Mouse (Mus musculus) adrenal gland, adult 2 months (tissue): Measurements from ENCODE around the gene Stx17. TPM values are rescaled to one million over a fixed set of nuclear protein-coding genes. Genes with fewer than 3 reads are reported as not detected.

ENCODE experiments used
- DNase-seq: peaks from one replicate; pipeline ENCODE4 v3.0.0; 2021
- microRNA-seq, 2 experiments: library from miRNA; unstranded; fragments of <30 nt; microRNA quantifications; one replicate each; pipeline ENCODE4 v1.2.0; 2021
- polyA plus RNA-seq: library from polyadenylated mRNA; depleted of rRNA; stranded (reverse); fragments of >200 nt; gene quantifications from 2 replicates; pipeline ENCODE4 v1.2.3, GENCODE M21; 2012; rRNA removed
- total RNA-seq, 2 experiments: library from RNA; stranded (reverse); gene quantifications; 2 replicates each; pipeline ENCODE4 v1.2.3; 2021

The Stx17 gene
- total and polyA plus RNA-seq, 3 experiments: 6.8 to 50.2 (median 44.8) TPM

DNA sequence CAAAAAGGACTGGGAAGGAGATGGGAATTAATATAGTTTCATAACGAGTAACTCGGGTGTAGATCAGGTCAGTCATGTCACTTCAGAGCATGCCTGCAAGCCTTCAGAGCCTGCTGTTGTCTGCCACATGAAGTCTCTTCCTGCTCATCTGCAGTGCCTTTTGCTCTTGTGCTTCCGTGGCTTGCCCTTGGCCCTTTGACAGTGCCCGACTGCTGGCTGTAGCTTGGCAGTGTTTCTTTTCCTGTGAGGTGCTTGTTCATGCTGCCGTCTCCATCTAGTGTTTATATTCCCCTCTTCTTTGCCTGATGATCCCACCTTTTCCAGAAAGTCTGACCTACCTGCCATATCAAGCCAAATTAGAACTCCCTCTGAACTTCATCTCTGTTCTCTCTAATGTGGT, 39.1 kb downstream of the Stx17 start:
- peak; percentile 64 for DNase-seq

DNA sequence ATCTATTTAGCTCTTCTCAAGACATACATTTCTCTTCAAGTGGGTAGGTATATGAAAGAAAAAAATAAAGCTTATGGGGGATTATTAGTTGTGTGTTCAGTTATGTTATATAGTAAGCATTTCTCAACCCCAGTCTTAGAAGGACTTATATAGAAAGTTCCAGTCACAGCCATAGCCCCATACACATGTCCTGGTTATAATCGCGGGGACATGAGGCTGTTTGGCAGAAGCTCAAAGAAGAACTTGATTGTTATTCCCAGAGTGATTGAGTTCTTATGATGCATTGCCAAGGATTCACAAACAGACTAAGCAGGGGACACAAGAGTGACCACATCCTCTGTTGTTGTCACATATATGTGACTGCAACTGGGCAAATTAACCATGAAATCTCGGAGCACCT, 51.0 kb downstream of the Stx17 start:
- no peak for DNase-seq

DNA sequence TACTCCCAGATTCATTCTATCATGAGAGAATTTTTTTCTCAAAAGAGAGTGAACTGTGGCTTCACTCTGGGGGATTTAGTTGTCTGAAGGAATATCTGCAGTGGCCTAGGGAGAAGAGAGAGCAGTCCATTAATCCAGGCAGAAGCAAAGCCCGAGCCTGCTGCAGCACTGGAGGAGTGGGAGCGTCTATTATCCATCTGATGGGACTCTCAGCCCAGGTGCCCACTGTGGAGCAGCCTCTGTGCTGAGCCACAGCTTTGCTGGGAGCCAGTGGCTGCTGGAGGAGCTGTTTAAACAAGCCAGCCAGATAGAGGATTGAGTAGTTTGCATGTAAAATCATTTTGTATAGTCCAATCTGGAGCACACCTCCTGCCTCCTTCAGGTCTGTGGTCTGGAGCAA, 56.2 kb downstream of the Stx17 start:
- DNase-seq: no peak

DNA sequence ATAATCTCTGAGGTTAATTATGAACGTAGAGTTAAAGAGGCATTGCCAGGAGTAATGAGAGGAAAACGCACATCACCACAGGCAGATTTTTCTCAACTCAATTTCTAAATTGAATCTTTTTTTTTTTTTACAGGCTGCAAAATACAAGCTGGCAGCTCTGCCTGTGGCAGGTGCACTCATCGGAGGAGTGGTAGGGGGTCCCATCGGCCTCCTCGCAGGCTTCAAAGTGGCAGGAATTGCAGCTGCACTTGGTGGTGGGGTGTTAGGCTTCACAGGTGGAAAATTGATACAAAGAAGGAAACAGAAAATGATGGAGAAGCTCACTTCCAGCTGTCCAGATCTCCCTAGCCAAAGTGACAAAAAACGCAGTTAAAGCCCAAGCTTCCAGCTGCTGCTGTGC, 56.7 kb downstream of the Stx17 start:
- no peak for DNase-seq

DNA sequence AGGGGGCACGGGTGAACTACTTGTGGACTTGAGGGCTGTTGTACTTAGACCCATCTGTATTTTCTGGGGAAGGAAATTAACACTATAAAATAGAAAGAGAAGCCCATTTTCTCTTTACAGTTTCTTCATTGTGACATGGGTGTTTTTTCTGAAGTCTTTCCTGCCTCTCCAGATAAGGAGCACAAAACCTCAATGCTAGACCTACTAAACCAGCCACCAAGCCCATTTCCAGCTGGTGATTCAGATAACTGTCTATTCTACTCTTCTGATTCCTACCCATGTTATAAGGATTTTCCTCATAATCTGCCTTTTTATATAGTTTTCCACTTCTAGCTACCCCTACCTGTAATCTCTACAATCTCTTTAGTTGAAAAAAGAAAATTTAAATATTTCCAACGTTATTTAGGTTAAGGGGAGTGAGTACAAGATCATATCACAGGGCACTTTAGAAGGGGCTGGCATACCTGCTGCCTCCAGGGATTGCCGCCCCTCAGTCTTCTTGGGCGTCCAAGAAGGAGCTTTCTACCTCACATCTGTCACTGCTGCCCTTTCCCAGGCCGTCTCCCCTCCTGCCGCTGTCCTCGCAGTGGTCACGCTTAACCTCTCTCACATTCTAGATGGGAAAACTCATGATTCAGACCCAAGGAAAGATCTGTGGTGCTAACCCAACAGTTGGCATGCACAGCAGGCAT, 57.5 kb downstream of the Stx17 start:
- DNase-seq: no peak

DNA sequence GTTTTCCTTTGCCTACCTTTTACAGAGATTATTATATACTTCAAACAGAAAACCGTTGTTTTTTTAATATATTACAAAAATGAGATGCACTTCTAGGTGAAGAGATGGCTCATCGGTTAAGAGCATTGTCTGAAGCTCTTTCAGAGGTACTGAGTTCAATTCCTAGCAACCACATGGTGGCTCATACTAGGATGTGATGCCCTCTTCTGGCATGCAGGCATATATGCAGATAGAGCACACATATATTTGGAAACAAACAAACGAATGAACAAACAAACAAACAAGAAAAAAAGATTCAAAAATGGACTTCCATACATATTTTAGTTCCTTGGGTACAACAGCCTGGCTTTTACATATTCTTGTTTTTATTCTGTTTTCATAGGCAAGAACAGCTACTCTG, 73.2 kb downstream of the Stx17 start:
- DNase-seq: no peak

DNA sequence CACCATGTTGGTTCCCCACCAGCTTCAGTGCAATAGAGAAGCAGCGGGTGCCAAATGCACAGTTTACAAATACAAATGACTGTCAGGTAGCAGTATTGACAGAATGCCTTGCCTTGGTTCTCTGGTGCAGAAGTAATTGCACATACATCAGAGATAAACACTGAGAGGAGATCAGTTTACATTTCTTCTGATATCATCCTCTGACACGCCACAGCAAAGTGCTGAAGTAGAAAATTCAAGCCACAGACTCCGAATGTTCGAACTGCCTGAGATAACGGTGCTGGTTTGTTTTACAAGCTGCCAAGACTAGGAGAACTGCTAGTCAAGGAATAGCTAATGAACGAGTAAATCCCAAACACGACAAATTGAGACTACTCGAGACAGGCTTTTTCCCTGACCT, 73.7 kb downstream of the Stx17 start:
- DNase-seq: no peak

DNA sequence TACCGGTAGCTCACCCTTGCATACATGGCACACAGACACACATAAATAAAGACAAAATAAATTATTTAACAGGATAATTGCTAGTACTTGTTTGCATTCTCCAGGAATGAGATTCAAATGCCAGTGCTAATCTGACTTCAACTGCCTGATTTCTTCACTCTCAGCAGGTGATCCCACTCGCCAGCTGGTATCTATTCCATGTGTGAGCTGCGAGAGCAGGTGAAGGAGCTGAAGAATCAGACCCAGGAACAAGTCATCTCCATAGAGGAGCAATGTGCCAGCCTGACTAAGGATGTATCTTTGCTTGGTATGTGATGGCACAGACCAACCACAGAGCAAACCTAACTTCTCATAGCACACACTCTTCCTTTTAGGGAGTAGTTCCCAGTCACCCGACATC, 78.8 kb downstream of the Stx17 start:
- no peak for DNase-seq

DNA sequence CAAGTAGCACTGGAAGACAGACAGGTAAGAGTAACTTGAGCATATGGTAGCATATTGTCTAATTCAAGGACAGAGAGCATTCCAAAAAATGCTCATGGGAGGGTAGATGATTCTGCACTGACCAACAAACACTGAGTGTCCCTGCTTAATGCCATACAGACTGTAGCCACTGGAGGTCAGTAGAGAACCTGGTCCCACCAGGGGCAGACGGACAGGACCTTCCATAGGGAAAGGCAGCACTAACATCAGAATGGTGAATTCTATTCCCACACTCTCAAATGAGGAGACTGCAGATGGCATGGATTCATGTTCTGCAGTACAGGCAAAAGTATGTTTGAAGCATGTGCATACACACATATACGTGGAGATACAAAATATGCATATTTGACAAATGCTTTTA, 100.5 kb downstream of the Stx17 start:
- DNase-seq: peak; percentile 80

DNA sequence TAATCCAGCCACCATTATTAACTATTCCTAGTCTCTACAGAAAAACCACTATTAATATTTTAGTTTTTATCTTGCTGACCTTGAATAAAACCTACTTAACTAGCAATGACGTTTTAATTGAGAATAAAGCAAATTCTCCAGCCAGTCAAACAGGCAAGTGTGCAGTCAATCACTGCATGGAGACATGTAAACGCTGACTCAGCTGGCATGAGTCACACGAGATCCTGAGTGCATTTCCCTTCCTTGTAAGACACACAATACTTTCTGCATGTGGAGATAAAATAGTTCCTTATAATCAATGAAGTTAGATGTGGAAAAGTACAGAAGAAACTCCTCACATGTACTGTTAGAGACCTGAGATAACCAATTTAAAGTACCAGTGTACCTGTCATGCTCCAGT, 100.9 kb downstream of the Stx17 start:
- peak; percentile 70 for DNase-seq

DNA sequence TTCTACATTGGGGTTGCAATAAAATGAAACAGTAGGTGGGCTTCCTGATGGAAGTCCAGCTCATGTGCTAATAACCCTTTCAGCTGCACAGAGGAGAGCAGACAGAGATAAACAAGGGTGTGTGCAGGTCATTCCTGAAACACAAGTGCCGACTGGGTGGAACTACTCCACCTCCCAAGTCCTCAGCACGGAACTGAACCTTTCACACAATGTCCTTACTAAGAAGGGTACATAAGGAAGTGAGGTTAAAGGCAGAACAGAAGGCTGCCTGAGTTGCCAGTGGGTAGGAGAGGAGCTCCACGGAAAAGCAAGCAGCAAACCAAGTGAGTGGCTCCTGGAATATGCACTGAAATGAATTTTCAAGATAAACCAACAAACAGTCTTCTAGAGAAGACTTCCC, 102.1 kb downstream of the Stx17 start:
- no peak for DNase-seq

Small RNA genes within 50 kb of the gene (microRNA-seq; reads per million reads assigned to microRNA genes)
- gene Mir1958: 0 to 0.22 reads per million in 2 experiments

Other genes with a start within 250 kb of the Stx17 start
- 100 to 1,000 TPM in 1 of 2 experiments, 10 to 100 TPM in 1; 45.6 to 171 TPM for gene Nr4a3, start 79.8 kb upstream of the Stx17 start, total RNA-seq
- 108 and 138 TPM in 2 replicates for gene Nr4a3, start 79.8 kb upstream of the Stx17 start, polyA plus RNA-seq
- gene Erp44, start 154.6 kb downstream of the Stx17 start, total RNA-seq: 10 to 100 TPM; 62.3 to 69.7 TPM
- 17.9 and 26.5 TPM in 2 replicates for gene Erp44, start 154.6 kb downstream of the Stx17 start, polyA plus RNA-seq
- gene Invs, start 154.8 kb downstream of the Stx17 start, total RNA-seq: 10 to 100 TPM; 11.2 to 13.8 TPM
- gene Invs, start 154.8 kb downstream of the Stx17 start, polyA plus RNA-seq: 1.9 and 3.4 TPM in 2 replicates